Comparison of ENCODE assay signal across 17 mouse cellular contexts in genomic region chr3:37614878-37615650, GRCm38 (mm10).
"Had no signal": no experiment of that assay in that cellular context is flagged by ENCODE, and none has a peak within 500 bp of the region (broad histone marks: within the 10 kb centered on the region; RNA-seq: fewer than 3 reads in every experiment).

No protein-coding gene starts in this region.

- H3K9ac ChIP-seq: lung, embryonic 15.5 days; midbrain, embryonic 13.5 days; midbrain, embryonic 15.5 days; neural tube, embryonic 12.5 days; stomach, embryonic 15.5 days had no signal

- H3K9me3 ChIP-seq: lung, embryonic 15.5 days; midbrain, embryonic 13.5 days; midbrain, embryonic 15.5 days; stomach, embryonic 15.5 days had no signal

- DNase-seq: lung, adult 2 months; lung, postnatal 14 days; lung, postnatal 36 days; right cerebral cortex, postnatal 14 days; thymus, adult 2 months; thymus, postnatal 25 days; thymus, postnatal 4 days had no signal

- H3K27ac ChIP-seq: lung, embryonic 15.5 days; macrophage; midbrain, embryonic 13.5 days; midbrain, embryonic 15.5 days; neural tube, embryonic 12.5 days; stomach, embryonic 15.5 days; stomach, postnatal 0 days had no signal

- H3K4me1 ChIP-seq: lung, embryonic 15.5 days; midbrain, embryonic 15.5 days; neural tube, embryonic 12.5 days; stomach, embryonic 15.5 days had no signal

- H3K4me3 ChIP-seq: lung, embryonic 15.5 days; megakaryocyte, embryonic 14.5 days; midbrain, embryonic 13.5 days; midbrain, embryonic 15.5 days; neural tube, embryonic 12.5 days; stomach, embryonic 15.5 days had no signal

- H3K36me3 ChIP-seq: lung, embryonic 15.5 days; midbrain, embryonic 13.5 days; midbrain, embryonic 15.5 days; neural tube, embryonic 12.5 days; stomach, embryonic 15.5 days had no signal

- H3K27me3 ChIP-seq: lung, embryonic 15.5 days; midbrain, embryonic 15.5 days; neural tube, embryonic 12.5 days; stomach, embryonic 15.5 days had no signal

- ATAC-seq: lung, postnatal 0 days; midbrain, embryonic 13.5 days; midbrain, embryonic 15.5 days had no signal

- H3K4me2 ChIP-seq: lung, embryonic 15.5 days; midbrain, embryonic 11.5 days; midbrain, embryonic 13.5 days; midbrain, embryonic 15.5 days; neural tube, embryonic 12.5 days; stomach, embryonic 15.5 days had no signal
